Mouse (Mus musculus): ENCODE measurements around the gene Ptprk. TPM values are rescaled to one million over a fixed set of nuclear protein-coding genes. Genes with fewer than 3 reads are reported as not detected.

Ptprk gene
- polyA plus RNA-seq, 1 experiment from 2014 or later: 22.3 TPM

GRCm38 (mm10) chr10:28097637-28098036 lies 23.0 kb downstream of the Ptprk start:
- Histone ChIP-seq H3K9ac (replicated peaks; ENCODE audit: low read length) (no peak overlapping the region), H3K4me2 (ENCODE audit: low read depth, low read length) (no peak overlapping the region), H3K9me3 (replicated peaks; ENCODE audit: control insufficient read depth, low read length) (no peaks in the 10 kb centered on the region), H3K4me1 (ENCODE audit: control insufficient read depth, insufficient read depth, low read length) (no peaks in the 10 kb centered on the region), H3K27ac (replicated peaks; ENCODE audit: low read depth, low read length) (no peak overlapping the region), H3K4me3 (ENCODE audit: low read depth, low read length) (no peak overlapping the region), H3K27me3 (ENCODE audit: control insufficient read depth, insufficient read depth, low read length) (no peaks in the 10 kb centered on the region), H3K36me3 (replicated peaks; ENCODE audit: control insufficient read depth, insufficient read depth, low read depth, low read length) (no peaks in the 10 kb centered on the region)
- 71% methylated on average over 7 of the region's 7 CpGs for WGBS
- DNase-seq (ENCODE audit: low spot score): no peak
- ATAC-seq (replicated peaks; ENCODE audit: insufficient number of reproducible peaks, low FRiP score, low TSS enrichment, low read depth): no peak

DNA sequence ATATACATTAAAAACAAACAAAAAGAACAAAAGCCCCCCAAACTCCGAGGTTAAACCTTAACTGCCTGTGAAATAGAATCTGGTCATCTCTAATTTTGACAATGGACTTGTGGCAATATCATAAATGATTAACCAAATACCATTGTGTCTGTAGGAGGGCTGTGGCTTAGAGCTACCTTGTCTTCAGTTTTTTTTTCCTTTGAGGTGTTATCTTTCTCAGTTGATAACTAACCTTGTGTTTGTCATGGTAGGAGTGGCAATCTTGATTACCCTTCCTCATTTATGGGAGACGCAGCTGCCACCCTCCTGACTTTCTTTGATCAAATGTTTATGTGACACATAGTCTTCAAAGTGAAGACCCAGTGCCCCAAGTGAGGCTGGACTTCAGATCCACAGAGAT lies 24.3 kb downstream of the Ptprk start:
- Histone ChIP-seq H3K27me3 (ENCODE audit: control insufficient read depth, insufficient read depth, low read length) (no peaks in the 10 kb centered on the region), H3K9me3 (replicated peaks; ENCODE audit: control insufficient read depth, low read length) (no peaks in the 10 kb centered on the region), H3K4me2 (ENCODE audit: low read depth, low read length) (no peak overlapping the region), H3K36me3 (replicated peaks; ENCODE audit: control insufficient read depth, insufficient read depth, low read depth, low read length) (no peaks in the 10 kb centered on the region), H3K4me1 (ENCODE audit: control insufficient read depth, insufficient read depth, low read length) (no peaks in the 10 kb centered on the region), H3K27ac (replicated peaks; ENCODE audit: low read depth, low read length) (no peak overlapping the region), H3K9ac (replicated peaks; ENCODE audit: low read length) (no peak overlapping the region), H3K4me3 (ENCODE audit: low read depth, low read length) (no peak overlapping the region)
- no peak for DNase-seq (ENCODE audit: low spot score)
- 84% methylated on average over 2 of the region's 2 CpGs for WGBS
- ATAC-seq (replicated peaks; ENCODE audit: insufficient number of reproducible peaks, low FRiP score, low TSS enrichment, low read depth): no peak

DNA sequence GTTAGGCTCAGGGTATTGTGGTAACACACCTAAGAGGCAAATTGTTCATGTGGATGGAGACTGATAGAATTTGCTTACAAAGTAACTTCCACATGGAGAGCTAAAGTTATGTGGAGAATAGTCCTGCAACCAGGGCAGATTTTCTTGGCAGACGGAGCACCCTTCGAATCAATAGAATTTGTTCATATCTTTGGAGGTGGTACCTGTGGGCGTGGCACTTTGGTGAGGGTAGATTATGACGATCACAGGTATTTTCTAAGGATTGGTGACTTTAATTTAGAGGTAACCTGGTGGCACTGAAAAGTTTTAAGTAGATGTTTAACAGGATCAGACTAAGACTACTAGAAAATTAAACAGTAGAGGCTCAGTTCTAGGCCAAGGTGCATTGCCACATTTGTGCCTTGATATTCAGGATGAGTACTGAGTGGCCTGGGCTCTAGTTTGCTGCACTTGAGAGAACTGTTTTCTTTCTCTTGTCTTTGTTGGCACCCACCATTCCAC lies 28.8 kb downstream of the Ptprk start:
- no peak for ATAC-seq (replicated peaks; ENCODE audit: insufficient number of reproducible peaks, low FRiP score, low TSS enrichment, low read depth)
- Histone ChIP-seq H3K27ac (replicated peaks; ENCODE audit: low read depth, low read length) (no peak overlapping the region), H3K4me2 (ENCODE audit: low read depth, low read length) (no peak overlapping the region), H3K9ac (replicated peaks; ENCODE audit: low read length) (no peak overlapping the region), H3K36me3 (replicated peaks; ENCODE audit: control insufficient read depth, insufficient read depth, low read depth, low read length) (no peaks in the 10 kb centered on the region), H3K27me3 (ENCODE audit: control insufficient read depth, insufficient read depth, low read length) (no peaks in the 10 kb centered on the region), H3K9me3 (replicated peaks; ENCODE audit: control insufficient read depth, low read length) (no peaks in the 10 kb centered on the region), H3K4me3 (ENCODE audit: low read depth, low read length) (no peak overlapping the region), H3K4me1 (ENCODE audit: control insufficient read depth, insufficient read depth, low read length) (no peaks in the 10 kb centered on the region)
- no peak for DNase-seq (ENCODE audit: low spot score)
- WGBS: 93% methylated on average over 4 of the region's 4 CpGs

GRCm38 (mm10) chr10:28103924-28104323 lies 29.3 kb downstream of the Ptprk start:
- no peak overlapping the region for H3K27ac ChIP-seq (replicated peaks; ENCODE audit: low read depth, low read length)
- no peaks in the 10 kb centered on the region for H3K36me3 ChIP-seq (replicated peaks; ENCODE audit: control insufficient read depth, insufficient read depth, low read depth, low read length)
- no peak overlapping the region for H3K9ac ChIP-seq (replicated peaks; ENCODE audit: low read length)
- ATAC-seq (replicated peaks; ENCODE audit: insufficient number of reproducible peaks, low FRiP score, low TSS enrichment, low read depth) (no peak), DNase-seq (ENCODE audit: low spot score) (no peak)
- no peaks in the 10 kb centered on the region for H3K9me3 ChIP-seq (replicated peaks; ENCODE audit: control insufficient read depth, low read length)
- H3K4me3 ChIP-seq (ENCODE audit: low read depth, low read length): no peak overlapping the region
- no peaks in the 10 kb centered on the region for H3K4me1 ChIP-seq (ENCODE audit: control insufficient read depth, insufficient read depth, low read length)
- H3K27me3 ChIP-seq (ENCODE audit: control insufficient read depth, insufficient read depth, low read length): no peaks in the 10 kb centered on the region
- no peak overlapping the region for H3K4me2 ChIP-seq (ENCODE audit: low read depth, low read length)
- 61% methylated on average over 2 of the region's 2 CpGs for WGBS

- Histone ChIP-seq H3K27me3 (ENCODE audit: control insufficient read depth, insufficient read depth, low read length) (no peaks in the 10 kb centered on the region), H3K4me2 (ENCODE audit: low read depth, low read length) (no peak overlapping the region), H3K36me3 (replicated peaks; ENCODE audit: control insufficient read depth, insufficient read depth, low read depth, low read length) (no peaks in the 10 kb centered on the region), H3K27ac (replicated peaks; ENCODE audit: low read depth, low read length) (no peak overlapping the region), H3K4me1 (ENCODE audit: control insufficient read depth, insufficient read depth, low read length) (no peaks in the 10 kb centered on the region), H3K4me3 (ENCODE audit: low read depth, low read length) (no peak overlapping the region), H3K9me3 (replicated peaks; ENCODE audit: control insufficient read depth, low read length) (no peaks in the 10 kb centered on the region), H3K9ac (replicated peaks; ENCODE audit: low read length) (no peak overlapping the region)
- no peak for ATAC-seq (replicated peaks; ENCODE audit: insufficient number of reproducible peaks, low FRiP score, low TSS enrichment, low read depth)
- whole genome bisulfite sequencing: 78% methylated on average over 6 of the region's 6 CpGs
- DNase-seq (ENCODE audit: low spot score): no peak
Observed at GRCm38 (mm10) chr10:28105247-28105646, 30.6 kb downstream of the Ptprk start.

GRCm38 (mm10) chr10:28112826-28113589 lies 38.4 kb downstream of the Ptprk start:
- Histone ChIP-seq H3K4me1 (ENCODE audit: control insufficient read depth, insufficient read depth, low read length) (no peaks in the 10 kb centered on the region), H3K9ac (replicated peaks; ENCODE audit: low read length) (no peak overlapping the region), H3K36me3 (replicated peaks; ENCODE audit: control insufficient read depth, insufficient read depth, low read depth, low read length) (no peaks in the 10 kb centered on the region), H3K27ac (replicated peaks; ENCODE audit: low read depth, low read length) (no peak overlapping the region), H3K4me3 (ENCODE audit: low read depth, low read length) (no peak overlapping the region), H3K9me3 (replicated peaks; ENCODE audit: control insufficient read depth, low read length) (no peaks in the 10 kb centered on the region), H3K4me2 (ENCODE audit: low read depth, low read length) (no peak overlapping the region), H3K27me3 (ENCODE audit: control insufficient read depth, insufficient read depth, low read length) (no peaks in the 10 kb centered on the region)
- DNase-seq (ENCODE audit: low spot score) (no peak), ATAC-seq (replicated peaks; ENCODE audit: insufficient number of reproducible peaks, low FRiP score, low TSS enrichment, low read depth) (no peak)
- WGBS: 74% methylated on average over 8 of the region's 8 CpGs

- 69% methylated on average over 3 of the region's 3 CpGs for WGBS
- H3K9me3 ChIP-seq (replicated peaks; ENCODE audit: control insufficient read depth, low read length): no peaks in the 10 kb centered on the region
- H3K36me3 ChIP-seq (replicated peaks; ENCODE audit: control insufficient read depth, insufficient read depth, low read depth, low read length): no peaks in the 10 kb centered on the region
- no peaks in the 10 kb centered on the region for H3K4me1 ChIP-seq (ENCODE audit: control insufficient read depth, insufficient read depth, low read length)
- H3K4me3 ChIP-seq (ENCODE audit: low read depth, low read length): no peak overlapping the region
- no peak overlapping the region for H3K27ac ChIP-seq (replicated peaks; ENCODE audit: low read depth, low read length)
- no peaks in the 10 kb centered on the region for H3K27me3 ChIP-seq (ENCODE audit: control insufficient read depth, insufficient read depth, low read length)
- DNase-seq (ENCODE audit: low spot score) (no peak), ATAC-seq (replicated peaks; ENCODE audit: insufficient number of reproducible peaks, low FRiP score, low TSS enrichment, low read depth) (no peak)
- H3K4me2 ChIP-seq (ENCODE audit: low read depth, low read length): no peak overlapping the region
- no peak overlapping the region for H3K9ac ChIP-seq (replicated peaks; ENCODE audit: low read length)
Observed at GRCm38 (mm10) chr10:28113879-28114278, 39.3 kb downstream of the Ptprk start.

DNA sequence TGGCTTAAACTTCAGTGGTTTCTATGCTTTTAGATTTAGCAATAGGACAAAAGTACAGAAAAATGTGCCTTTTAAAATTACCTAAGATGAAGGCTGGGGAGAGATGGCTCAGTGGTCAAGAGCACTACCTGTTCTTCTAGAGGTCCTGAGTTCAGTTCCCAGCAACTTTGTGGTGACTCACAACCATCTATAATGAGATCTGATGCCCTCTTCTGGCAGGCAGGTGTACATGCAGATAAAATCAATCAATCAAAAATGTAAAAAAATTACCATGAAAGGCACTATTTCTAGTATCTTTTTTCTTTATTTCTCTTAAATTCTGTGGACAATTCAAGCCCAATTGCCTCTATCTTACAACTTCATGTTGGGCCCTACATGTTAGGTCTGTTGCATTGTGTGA lies 42.4 kb downstream of the Ptprk start:
- Histone ChIP-seq H3K27me3 (ENCODE audit: control insufficient read depth, insufficient read depth, low read length) (no peaks in the 10 kb centered on the region), H3K4me2 (ENCODE audit: low read depth, low read length) (no peak overlapping the region), H3K4me3 (ENCODE audit: low read depth, low read length) (no peak overlapping the region), H3K9me3 (replicated peaks; ENCODE audit: control insufficient read depth, low read length) (no peaks in the 10 kb centered on the region), H3K9ac (replicated peaks; ENCODE audit: low read length) (no peak overlapping the region), H3K27ac (replicated peaks; ENCODE audit: low read depth, low read length) (no peak overlapping the region), H3K36me3 (replicated peaks; ENCODE audit: control insufficient read depth, insufficient read depth, low read depth, low read length) (no peaks in the 10 kb centered on the region), H3K4me1 (ENCODE audit: control insufficient read depth, insufficient read depth, low read length) (no peaks in the 10 kb centered on the region)
- no peak for DNase-seq (ENCODE audit: low spot score)
- ATAC-seq (replicated peaks; ENCODE audit: insufficient number of reproducible peaks, low FRiP score, low TSS enrichment, low read depth): no peak
